Mouse (Mus musculus) lung, postnatal 36 days (tissue): ENCODE measurements at regions not wholly inside any gene's neighbourhood (a gene's known extent, or its start where the extent isn't known, plus 50 kb on each side); places are given as distances from the start of the nearest gene placed in this dataset.

Source experiments
- DNase-seq: peaks from one replicate; pipeline ENCODE4 v3.0.0; 2022; ENCODE audit warnings: mixed read lengths

DNA sequence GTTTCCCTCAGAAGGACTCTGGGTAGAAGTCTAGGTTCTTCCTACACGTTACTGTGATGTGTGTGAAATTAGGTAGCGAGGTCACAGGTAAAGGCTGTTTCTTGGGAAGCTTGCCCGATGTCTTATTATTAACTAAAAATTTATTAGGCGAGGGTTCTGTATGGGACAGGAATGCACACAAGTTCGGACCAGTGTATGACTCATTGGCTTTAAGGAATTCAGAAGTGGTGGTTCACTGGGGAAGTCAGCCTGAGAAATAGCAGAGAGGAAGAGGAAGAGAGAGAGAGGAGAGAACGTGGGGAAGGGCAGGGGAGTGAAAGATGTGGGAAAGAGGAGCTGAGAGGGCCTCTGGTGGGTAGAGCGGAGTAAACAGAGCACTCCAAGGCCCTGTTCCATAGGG is 70.8 kb upstream of the Slc38a2 start:
- no peak for DNase-seq

- no peak for DNase-seq
Observed at GRCm38 (mm10) chr15:96769751-96770150, 70.2 kb upstream of the Slc38a2 start.

DNA sequence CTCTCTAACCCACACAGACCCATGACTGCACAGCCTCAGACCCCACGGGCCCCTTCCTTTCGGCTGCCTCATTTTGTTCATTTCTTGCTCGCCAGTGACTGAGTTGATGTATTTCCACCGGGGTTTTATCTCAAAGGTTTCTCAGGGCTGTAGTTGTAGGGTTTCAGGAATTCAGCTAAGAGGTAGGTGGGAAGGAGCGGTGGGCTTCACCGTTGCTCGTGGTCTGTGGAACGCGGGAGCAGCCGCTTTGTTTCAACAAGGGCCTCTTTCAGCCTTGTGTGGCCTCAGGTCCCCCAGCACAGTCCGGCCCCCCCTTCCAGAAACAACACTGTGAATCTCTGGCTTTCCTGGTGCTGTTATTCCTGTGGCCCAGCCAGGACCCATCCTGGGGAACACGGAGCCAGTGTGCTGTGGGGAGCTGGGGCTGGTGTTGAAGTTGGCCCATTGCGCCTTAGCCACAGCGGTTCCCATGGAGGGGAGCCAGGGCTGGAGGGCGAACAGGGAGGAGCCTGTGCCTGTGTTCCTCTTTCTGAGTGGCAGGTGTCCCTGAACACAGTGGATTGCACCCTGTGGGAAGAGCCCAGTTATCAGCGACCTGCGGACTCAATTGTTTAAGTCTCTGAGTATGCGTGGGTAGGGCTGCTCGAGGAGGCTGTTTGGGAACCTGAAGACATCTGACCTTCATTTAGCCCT is 68.9 kb upstream of the Slc38a2 start:
- no peak for DNase-seq

DNA sequence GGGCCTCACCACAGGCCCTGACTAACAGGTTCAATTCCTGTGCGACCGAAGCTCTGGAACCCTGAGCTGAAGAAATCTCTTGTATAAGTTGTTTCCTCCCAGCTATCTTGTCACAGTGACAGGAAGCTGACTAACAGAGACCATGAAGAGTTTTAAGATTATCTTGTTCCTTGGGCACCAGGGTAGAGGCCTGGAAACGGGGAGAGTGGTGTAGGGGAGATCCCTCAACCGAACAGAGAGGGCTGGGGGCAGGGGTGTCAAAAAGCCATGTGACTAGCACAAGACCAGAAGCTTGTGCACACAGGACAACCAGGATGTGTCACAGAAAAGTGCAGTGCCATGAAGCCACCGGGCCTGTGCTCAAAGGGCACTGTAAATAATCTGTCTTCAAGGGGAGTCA is 67.7 kb upstream of the Slc38a2 start:
- DNase-seq: no peak

GRCm38 (mm10) chr15:96766238-96766637 is 66.7 kb upstream of the Slc38a2 start:
- DNase-seq: no peak

DNA sequence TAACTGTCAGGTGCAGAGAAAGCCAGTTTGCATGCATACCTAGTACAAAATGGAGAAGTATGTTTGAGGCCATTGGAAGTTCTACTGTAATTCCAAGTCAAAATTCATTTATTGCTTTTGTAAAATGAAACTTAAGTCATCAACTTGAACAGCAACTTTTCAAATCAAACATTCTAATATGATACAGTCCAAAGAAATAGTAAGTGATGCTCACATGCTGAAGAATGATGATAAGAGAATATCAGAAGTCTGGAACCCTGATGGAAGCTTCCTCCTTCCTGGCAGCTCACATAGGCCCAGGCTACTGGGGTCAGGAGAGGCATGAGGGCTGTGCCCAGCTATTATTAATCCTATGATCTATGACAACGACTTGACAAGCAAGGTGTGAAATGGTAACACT is 64.1 kb upstream of the Slc38a2 start:
- no peak for DNase-seq

GRCm38 (mm10) chr15:96759078-96759995 is 59.8 kb upstream of the Slc38a2 start:
- no peak for DNase-seq

- DNase-seq: no peak
Observed at GRCm38 (mm10) chr15:96757446-96758198, 58.1 kb upstream of the Slc38a2 start.

DNA sequence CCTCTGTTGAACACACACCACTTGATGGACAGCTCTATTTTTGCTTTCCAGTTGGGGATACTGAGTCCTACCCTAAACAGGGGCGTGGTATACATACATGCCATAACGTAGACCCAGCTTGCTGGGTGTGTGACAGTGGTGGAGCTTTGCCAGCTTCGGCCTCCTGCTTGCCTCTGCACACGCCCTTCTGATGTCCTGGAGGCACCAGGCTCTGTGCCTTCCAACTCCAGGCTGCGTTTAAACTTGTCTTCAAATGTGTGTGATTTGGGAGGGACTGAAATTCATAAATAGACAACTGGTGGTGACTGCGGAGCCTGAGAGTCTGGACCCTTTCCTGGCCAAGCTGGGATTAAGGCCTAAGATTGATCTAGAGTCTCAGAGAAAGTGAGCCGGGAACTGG is 56.9 kb upstream of the Slc38a2 start:
- no peak for DNase-seq

DNA sequence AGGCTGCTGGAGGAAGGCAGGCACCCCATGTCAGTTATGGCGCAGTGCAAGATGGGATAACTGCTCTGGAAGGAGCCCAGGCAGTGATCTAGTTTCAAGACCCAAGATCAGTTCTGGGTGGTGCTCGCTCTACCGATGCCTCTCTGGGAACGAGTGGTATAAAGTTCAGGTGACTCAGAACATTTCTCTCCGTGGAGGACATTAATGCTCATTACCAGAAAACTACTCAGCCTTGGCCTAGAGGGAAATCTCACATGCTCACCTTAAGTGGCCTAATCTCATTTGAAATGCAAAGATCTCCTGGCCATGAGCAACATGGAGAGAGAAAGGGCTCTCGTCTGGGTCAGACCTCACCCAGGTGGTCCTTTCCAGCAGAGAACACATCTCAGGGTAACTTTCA is 56.4 kb upstream of the Slc38a2 start:
- DNase-seq: no peak

DNA sequence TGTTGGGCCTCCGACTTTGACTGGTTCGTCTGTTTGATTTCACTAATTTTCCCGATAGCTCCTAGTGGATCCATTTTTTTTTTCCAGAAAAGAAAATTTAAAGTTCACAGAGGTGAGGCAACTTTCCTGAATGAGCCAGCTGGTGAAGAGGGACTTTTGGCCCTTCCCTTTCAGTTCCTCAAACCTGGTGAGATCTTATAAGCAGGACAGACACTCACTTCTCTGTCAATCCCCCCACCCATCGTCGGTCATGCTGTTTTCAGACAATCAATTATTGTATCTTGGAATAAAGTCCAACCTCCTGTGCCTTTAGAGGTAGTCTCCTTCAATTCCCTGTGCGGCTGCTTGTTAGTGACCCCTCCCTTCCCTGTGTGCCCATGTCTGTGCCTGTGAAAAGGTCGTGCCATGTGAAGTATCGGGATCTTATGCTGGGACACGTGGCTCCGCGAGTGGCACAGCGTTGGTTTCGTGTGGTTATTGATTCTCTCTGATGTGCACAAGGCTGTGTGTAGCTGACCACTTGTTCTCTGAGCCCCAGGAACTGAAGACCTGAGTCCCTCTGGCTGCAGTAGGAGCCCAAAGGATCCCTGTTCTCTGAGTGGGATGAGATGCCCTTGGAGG is 55.9 kb upstream of the Slc38a2 start:
- no peak for DNase-seq

- DNase-seq: no peak
Observed at GRCm38 (mm10) chr15:96754079-96754478, 54.5 kb upstream of the Slc38a2 start.

- DNase-seq: no peak
Observed at GRCm38 (mm10) chr15:96752719-96753118, 53.2 kb upstream of the Slc38a2 start.

- DNase-seq: no peak
Observed at GRCm38 (mm10) chr15:96752062-96752358, 52.5 kb upstream of the Slc38a2 start.

GRCm38 (mm10) chr15:96751243-96752061 is 51.9 kb upstream of the Slc38a2 start:
- DNase-seq: no peak

GRCm38 (mm10) chr15:96749534-96750256 is 50.2 kb upstream of the Slc38a2 start:
- DNase-seq: no peak
